Mouse (Mus musculus) olfactory bulb, adult 2 months (tissue): ENCODE data around the gene Pyroxd2. TPM values are rescaled to one million over a fixed set of nuclear protein-coding genes. Genes with fewer than 3 reads are reported as not detected.

ENCODE experiments used
- H3K27ac ChIP-seq: fragments of 200-500 bp; 2 replicates; pipeline ENCODE4 v1.5.1; 2012; ENCODE audit warnings: low read depth, low read length; ENCODE audit not compliant: insufficient read depth
- H3K4me1 ChIP-seq: fragments of 200-500 bp; 2 replicates; pipeline ENCODE4 v1.6.1; 2012; ENCODE audit warnings: low read length; ENCODE audit not compliant: control insufficient read depth, insufficient read depth
- H3K4me3 ChIP-seq: fragments of 200-500 bp; 2 replicates; pipeline ENCODE4 v1.5.1; 2012; ENCODE audit warnings: mild to moderate bottlenecking, low read depth, low read length, moderate library complexity; ENCODE audit not compliant: insufficient read depth
- CTCF ChIP-seq: fragments of 200-500 bp; IDR thresholded peaks from 2 replicates; pipeline ENCODE4 v1.5.1; 2012; ENCODE audit warnings: low read depth, mild to moderate bottlenecking, low read length, moderate library complexity; ENCODE audit not compliant: insufficient read depth
- POLR2A ChIP-seq: fragments of 200-500 bp; IDR thresholded peaks from 2 replicates; pipeline ENCODE4 v1.6.1; 2012; ENCODE audit warnings: mild to moderate bottlenecking, low read depth, low read length, moderate library complexity; ENCODE audit not compliant: insufficient read depth
- WGBS: fragments of 180-500 bp; shearing (Covaris S2); methylation state at CpG from one replicate; pipeline ENCODE4 v1.1.7; 2018; 5-methylcytosine and 5-hydroxymethylcytosine counted together
- polyA plus RNA-seq: library from polyadenylated mRNA; stranded (reverse); fragments of >200 nt; gene quantifications from 2 replicates; pipeline ENCODE4 v1.2.4, GENCODE M21; 2012; ENCODE audit warnings: low replicate concordance; ENCODE audit not compliant: missing spikeins, insufficient read depth, insufficient read length

Gene Pyroxd2
- polyA plus RNA-seq, 1 experiment = not detected

DNA sequence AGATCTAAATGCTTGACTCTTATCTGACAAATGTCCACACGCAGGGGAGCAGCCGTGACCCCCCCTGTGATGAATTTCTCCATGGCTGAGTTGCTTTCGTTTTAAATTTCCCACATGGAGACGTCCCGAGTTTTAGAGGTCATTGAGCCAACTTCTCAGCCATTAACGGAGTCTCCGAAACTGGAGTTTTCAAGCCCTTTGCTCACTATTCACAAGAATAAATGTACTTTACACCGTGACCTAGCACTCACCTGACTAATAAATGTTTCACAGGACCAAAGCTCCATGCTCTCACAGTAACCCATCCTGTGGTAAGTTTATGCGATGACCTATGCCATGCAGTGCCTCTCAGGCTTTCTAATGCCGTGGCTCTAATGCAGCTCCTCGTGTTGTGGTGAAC lies 2.4 kb downstream of the Pyroxd2 start:
- TF ChIP-seq POLR2A (no peak), CTCF (no peak)
- WGBS = 94% methylated on average over 11 of the region's 11 CpGs
- H3K27ac ChIP-seq = no peak overlapping the region
- H3K4me3 ChIP-seq = no peak overlapping the region
- peaks cover 10% of the 10 kb centered on the region for H3K4me1 ChIP-seq

- WGBS = 92% methylated on average over 8 of the region's 8 CpGs
- TF ChIP-seq CTCF = no peak
Observed at GRCm38 (mm10) chr19:42746702-42747101, 5.9 kb downstream of the Pyroxd2 start.

DNA sequence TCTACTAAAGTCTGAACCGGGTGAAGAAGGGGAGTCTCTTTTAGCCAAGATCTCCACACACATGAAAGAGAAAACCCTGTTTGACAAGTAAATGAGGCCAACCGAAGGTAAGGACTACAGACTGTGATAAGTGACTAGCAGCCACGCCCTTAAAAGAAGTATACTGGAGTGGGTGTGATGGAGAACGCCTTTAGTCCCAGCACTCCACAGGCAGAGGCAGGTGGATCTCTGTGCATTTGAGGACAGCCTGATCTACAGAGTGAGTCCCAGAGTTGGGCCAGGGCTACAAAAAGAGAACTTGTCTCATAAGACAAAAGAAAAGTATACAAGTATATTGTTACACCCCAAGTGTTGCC lies 6.7 kb downstream of the Pyroxd2 start:
- WGBS = 89% methylated on average over 4 of the region's 4 CpGs
- TF ChIP-seq CTCF (no peak), POLR2A (no peak)
- Histone ChIP-seq H3K27ac (no peak overlapping the region), H3K4me3 (no peak overlapping the region), H3K4me1 (peaks cover 10% of the 10 kb centered on the region)

More at GRCm38 (mm10) chr19:42746702-42747101, 5.9 kb downstream of the Pyroxd2 start:
- Histone ChIP-seq H3K4me1 (peaks cover 6% of the 10 kb centered on the region), H3K4me3 (no peak overlapping the region), H3K27ac (no peak overlapping the region)

- Histone ChIP-seq H3K27ac (no peak overlapping the region), H3K4me1 (peaks cover 10% of the 10 kb centered on the region), H3K4me3 (no peak overlapping the region)
- WGBS = 71% methylated on average over 9 of the region's 9 CpGs
- no peak for TF ChIP-seq POLR2A
- TF ChIP-seq CTCF = no peak
Observed at GRCm38 (mm10) chr19:42745084-42745868, 7.3 kb downstream of the Pyroxd2 start.

- H3K27ac ChIP-seq = no peak overlapping the region
- 18% methylated on average over 4 of the region's 4 CpGs for WGBS
- no peak overlapping the region for H3K4me3 ChIP-seq
- peaks cover 10% of the 10 kb centered on the region for H3K4me1 ChIP-seq
- TF ChIP-seq POLR2A = no peak
- TF ChIP-seq CTCF = peak; percentile 64
Observed at GRCm38 (mm10) chr19:42744162-42744586, 8.4 kb downstream of the Pyroxd2 start.

DNA sequence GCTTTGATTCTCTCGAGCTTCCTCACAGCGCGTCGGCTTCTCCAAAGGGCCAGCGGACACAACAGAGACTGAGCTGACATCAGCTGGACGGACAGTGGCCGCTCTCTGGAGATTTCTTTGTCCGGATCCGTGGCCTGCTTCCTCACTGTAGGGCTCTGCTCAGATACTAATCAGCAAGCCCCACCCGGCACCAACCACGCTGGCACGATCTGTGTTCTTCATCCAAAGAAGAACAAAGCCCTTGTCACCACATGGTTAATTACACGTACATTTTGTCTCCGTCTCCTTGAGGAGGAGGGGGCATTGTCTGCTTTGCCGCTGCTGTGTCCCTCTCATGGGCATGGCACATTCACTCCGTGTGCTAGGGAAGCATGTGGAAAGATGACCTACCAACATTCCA lies 9.3 kb downstream of the Pyroxd2 start:
- 45% methylated on average over 16 of the region's 16 CpGs for WGBS
- H3K4me3 ChIP-seq = no peak overlapping the region
- H3K4me1 ChIP-seq = peaks cover 10% of the 10 kb centered on the region
- no peak overlapping the region for H3K27ac ChIP-seq
- TF ChIP-seq CTCF (no peak), POLR2A (no peak)

DNA sequence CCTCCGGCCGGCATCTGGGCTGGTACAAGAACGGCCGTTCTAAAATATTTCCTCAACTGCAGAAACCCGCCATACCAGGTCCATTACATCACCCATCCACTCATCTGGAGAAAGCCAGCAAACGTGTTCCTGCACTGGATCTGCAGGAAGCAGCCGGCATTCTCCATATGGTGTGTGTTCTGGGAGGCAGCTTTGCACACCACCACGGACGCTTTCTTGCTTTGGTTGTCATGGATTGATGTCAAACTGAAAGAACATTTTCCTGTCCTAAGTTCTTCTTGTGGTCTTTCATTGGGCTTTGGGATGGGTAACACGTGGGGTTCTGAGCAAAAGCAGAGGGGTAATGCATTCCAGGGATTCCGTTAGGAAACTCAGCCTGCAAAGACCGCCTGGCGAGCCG lies 10.7 kb downstream of the Pyroxd2 start:
- peaks cover 15% of the 10 kb centered on the region for H3K4me1 ChIP-seq
- TF ChIP-seq POLR2A (no peak), CTCF (no peak)
- WGBS = 85% methylated on average over 14 of the region's 14 CpGs
- no peak overlapping the region for H3K27ac ChIP-seq
- H3K4me3 ChIP-seq = no peak overlapping the region

DNA sequence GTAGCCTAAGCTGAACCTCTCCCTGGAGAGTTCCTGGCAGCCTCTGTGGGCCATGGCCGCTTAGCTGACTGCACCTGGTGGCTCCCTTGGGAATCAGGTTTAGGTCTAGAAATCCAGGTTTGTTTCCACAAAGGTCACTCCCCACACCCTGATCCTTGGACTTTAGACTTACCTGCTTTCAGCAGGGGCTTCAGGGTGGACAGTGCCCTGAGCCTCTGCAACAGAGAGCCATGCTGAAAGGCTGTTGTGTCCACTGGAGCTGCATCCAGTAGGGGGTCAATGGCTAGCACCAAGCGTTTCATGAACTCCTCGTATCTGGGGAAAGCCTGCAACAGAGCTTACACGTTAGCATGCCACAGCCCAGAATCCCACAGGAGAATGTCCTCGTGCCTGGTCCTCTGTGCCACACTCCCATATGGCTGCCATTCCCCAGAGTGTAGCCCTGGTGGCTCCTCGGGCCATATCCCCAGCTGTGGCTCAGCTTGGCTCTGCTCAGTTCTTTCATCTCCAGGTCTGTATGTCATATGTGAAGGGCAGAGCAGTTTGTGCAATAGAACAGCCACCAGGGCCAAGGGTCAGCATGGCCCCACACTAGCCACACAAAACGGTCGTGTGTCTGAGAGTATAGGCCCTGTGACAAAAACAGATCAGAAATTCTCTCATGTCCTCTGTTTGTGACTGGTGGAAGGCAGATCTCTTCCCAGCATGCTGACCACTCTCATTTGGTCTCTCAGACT lies 12.2 kb downstream of the Pyroxd2 start:
- TF ChIP-seq POLR2A (no peak), CTCF (no peak)
- Histone ChIP-seq H3K4me3 (no peak overlapping the region), H3K27ac (no peak overlapping the region), H3K4me1 (peaks cover 15% of the 10 kb centered on the region)
- WGBS = 91% methylated on average over 8 of the region's 8 CpGs

- TF ChIP-seq CTCF (no peak), POLR2A (no peak)
- Histone ChIP-seq H3K27ac (no peak overlapping the region), H3K4me1 (peaks cover 15% of the 10 kb centered on the region), H3K4me3 (no peak overlapping the region)
- WGBS = 92% methylated on average over 6 of the region's 6 CpGs
Observed at GRCm38 (mm10) chr19:42739734-42740133, 12.8 kb downstream of the Pyroxd2 start.
